ENCODE assay signal across 8 mouse cellular contexts in genomic region chr7:98193515-98194025, GRCm38 (mm10). TPM values are rescaled to one million over a fixed set of nuclear protein-coding genes. Genes with fewer than 3 reads are reported as not detected.
DNase-seq lines count a peak whose midpoint lies in the region; ATAC-seq and TF ChIP-seq lines count a peak whose summit lies in the region.

No protein-coding gene starts in this region.

- TF ChIP-seq POLR2A in testis, adult 2 months (IDR thresholded peaks at IDR 0.05; ENCODE audit: control insufficient read depth, low read depth, low read length): no peak

- intact Hi-C loops in left cerebral cortex, postnatal 4 days (cut with DNase I): no loop called here

- no peak overlapping the region for H3K27ac ChIP-seq in testis, adult 2 months (ENCODE audit: control insufficient read depth, insufficient read depth, low read depth, low read length)
- H3K27ac ChIP-seq in heart, embryonic 12.5 days (ENCODE audit: poor library complexity, severe bottlenecking): no peak overlapping the region
- H3K27ac ChIP-seq in midbrain, embryonic 11.5 days (ENCODE audit: low read depth, low read length): no peak overlapping the region

- WGBS in heart, embryonic 12.5 days: 6% methylated on average over 36 of the region's 36 CpGs
- 6% methylated on average over 36 of the region's 36 CpGs for WGBS in midbrain, embryonic 11.5 days

- peak overlapping the region; percentile 80 for H3K4me2 ChIP-seq in heart, embryonic 12.5 days
- peak overlapping the region; percentile 79 for H3K4me2 ChIP-seq in midbrain, embryonic 11.5 days

- H3K4me1 ChIP-seq in testis, adult 2 months (ENCODE audit: control insufficient read depth, insufficient read depth, low read length): peaks cover 8% of the 10 kb centered on the region
- H3K4me1 ChIP-seq in heart, embryonic 12.5 days (replicated peaks): peaks cover 16% of the 10 kb centered on the region
- H3K4me1 ChIP-seq in midbrain, embryonic 11.5 days (ENCODE audit: control insufficient read depth, insufficient read depth, low read length): peaks cover 9% of the 10 kb centered on the region

- H3K27me3 ChIP-seq in testis, adult 2 months (ENCODE audit: control insufficient read depth, insufficient read depth, low read length): no peaks in the 10 kb centered on the region
- H3K27me3 ChIP-seq in heart, embryonic 12.5 days (replicated peaks): peaks cover 50% of the 10 kb centered on the region
- H3K27me3 ChIP-seq in midbrain, embryonic 11.5 days (ENCODE audit: control insufficient read depth, insufficient read depth, low read length): peaks cover 56% of the 10 kb centered on the region

- peak; percentile 12; the same call in 1 of the 2 replicates for TF ChIP-seq CTCF in testis, adult 2 months (IDR thresholded peaks at IDR 0.05; ENCODE audit: control insufficient read depth, insufficient read depth, insufficient replicate concordance, low read depth, low read length)

- H3K9me3 ChIP-seq in heart, embryonic 12.5 days (replicated peaks): no peaks in the 10 kb centered on the region
- H3K9me3 ChIP-seq in midbrain, embryonic 11.5 days (ENCODE audit: control insufficient read depth, low read length): no peaks in the 10 kb centered on the region

- H3K9ac ChIP-seq in heart, embryonic 12.5 days: peak overlapping the region; percentile 27; the same call in 1 of the 2 replicates
- H3K9ac ChIP-seq in midbrain, embryonic 11.5 days (ENCODE audit: low read length): peak overlapping the region; percentile 33; the same call in 1 of the 2 replicates

- DNase-seq in adrenal gland, adult (ENCODE audit: inconsistent age in 2 of 2, low spot score in 1 of 2): peak; percentile 38 to 83
- DNase-seq in adrenal gland, adult 8-10 months: no peak
- no peak for DNase-seq in testis, postnatal 14 days (ENCODE audit: low spot score)
- peak; percentile 39 for DNase-seq in left cerebral cortex, postnatal 4 days
- peak; percentile 94 for DNase-seq in midbrain, embryonic 11.5 days (ENCODE audit: low spot score, missing footprints)
- DNase-seq in thymus, postnatal 36 days: peak; percentile 37 to 40

- H3K4me3 ChIP-seq in testis, adult 2 months (ENCODE audit: control insufficient read depth, low read depth, low read length): peak overlapping the region; percentile 74
- peak overlapping the region; percentile 46 for H3K4me3 ChIP-seq in heart, embryonic 12.5 days
- H3K4me3 ChIP-seq in midbrain, embryonic 11.5 days (ENCODE audit: low read depth, low read length): peak overlapping the region; percentile 42

- no peak; the same call in 1 of the 2 replicates for ATAC-seq in heart, embryonic 12.5 days (ENCODE audit: insufficient number of reproducible peaks, low FRiP score)
- ATAC-seq in midbrain, embryonic 11.5 days (ENCODE audit: low FRiP score): peak; percentile 70

- no peaks in the 10 kb centered on the region for H3K36me3 ChIP-seq in testis, adult 2 months (ENCODE audit: control insufficient read depth, insufficient read depth, low read length)
- no peaks in the 10 kb centered on the region for H3K36me3 ChIP-seq in heart, embryonic 12.5 days
- no peaks in the 10 kb centered on the region for H3K36me3 ChIP-seq in midbrain, embryonic 11.5 days (ENCODE audit: control insufficient read depth, insufficient read depth, low read length)

RNA-seq across cellular contexts. Expression of gene B3gnt6, which starts 5.7 kb away (rescaled TPM):
- 10 to 100 TPM in 1 of 4 experiments, 1 to 10 TPM in 1, under 1 TPM in 1, not detected in 1; 0.37 to 12.5 (median 6.0) TPM for total RNA-seq in adrenal gland, adult 8-10 months (2022)
- 0.05 and 0.06 TPM in 2 replicates for polyA plus RNA-seq in testis, adult 2 months (2012; rRNA removed)
- 0.10 TPM in 1 of 2 replicates, not detected in the other for polyA plus RNA-seq in heart, embryonic 12.5 days (2016; fragmentation: Nextera tagmentation; extraction: Ambion mirVana)
- total RNA-seq in left cerebral cortex, postnatal 4 days (2021): under 1 TPM; 0.16 to 0.28 TPM
- 0.07 TPM in 1 of 2 replicates, not detected in the other for polyA plus RNA-seq in midbrain, embryonic 11.5 days (2014; fragmentation: Nextera tagmentation; extraction: Ambion mirVana)

RNA-seq across cellular contexts. Expression of gene Capn5, which starts 15.5 kb away (rescaled TPM):
- total RNA-seq in adrenal gland, adult 8-10 months (2022): 10 to 100 TPM in 2 of 4 experiments, 1 to 10 TPM in 2; 6.8 to 11.1 (median 9.8) TPM
- 0.85 and 2.2 TPM in 2 replicates for polyA plus RNA-seq in testis, adult 2 months (2012; rRNA removed)
- 7.4 and 8.0 TPM in 2 replicates for polyA plus RNA-seq in heart, embryonic 12.5 days (2016; fragmentation: Nextera tagmentation; extraction: Ambion mirVana)
- total RNA-seq in left cerebral cortex, postnatal 4 days (2021): 10 to 100 TPM; 51.0 to 52.2 TPM
- 3.5 and 3.7 TPM in 2 replicates for polyA plus RNA-seq in midbrain, embryonic 11.5 days (2014; fragmentation: Nextera tagmentation; extraction: Ambion mirVana)

RNA-seq across cellular contexts. Expression of gene Omp, which starts 48.3 kb away (rescaled TPM):
- total RNA-seq in adrenal gland, adult 8-10 months (2022): 1 to 10 TPM in 2 of 4 experiments, under 1 TPM in 2; 0.40 to 1.4 (median 0.94) TPM
- polyA plus RNA-seq in testis, adult 2 months (2012; rRNA removed): 0.11 and 0.14 TPM in 2 replicates
- polyA plus RNA-seq in heart, embryonic 12.5 days (2016; fragmentation: Nextera tagmentation; extraction: Ambion mirVana): 0.19 and 0.20 TPM in 2 replicates
- 1 to 10 TPM; 1.4 to 2.1 TPM for total RNA-seq in left cerebral cortex, postnatal 4 days (2021)
- polyA plus RNA-seq in midbrain, embryonic 11.5 days (2014; fragmentation: Nextera tagmentation; extraction: Ambion mirVana): 0.18 and 0.23 TPM in 2 replicates

Comparison
In these comparisons a context has a peak if more than half of its experiments do, and no peak if none do; other contexts are left out.
1. DNase-seq: peak in adrenal gland, adult (2 of 2), left cerebral cortex, postnatal 4 days (single experiment), midbrain, embryonic 11.5 days (single experiment) and thymus, postnatal 36 days (2 of 2); none in adrenal gland, adult 8-10 months (single experiment) and testis, postnatal 14 days (single experiment).
2. Peak in every context shown above with its lines, with median percentiles within 50 percentile points of each other: H3K4me3 ChIP-seq.